Mouse (Mus musculus) T-helper 1 cell (primary cell): ENCODE data around the gene Flrt2.

Experiments used
- in situ Hi-C: fragments of 300-600 bp; cut with MboI, MseI; formaldehyde crosslinking; loops from one replicate; pipeline ENCODE4 v1.15.1; 2025; ENCODE audit warnings: high pct_unique_total_duplicates

The Flrt2 gene

DNA sequence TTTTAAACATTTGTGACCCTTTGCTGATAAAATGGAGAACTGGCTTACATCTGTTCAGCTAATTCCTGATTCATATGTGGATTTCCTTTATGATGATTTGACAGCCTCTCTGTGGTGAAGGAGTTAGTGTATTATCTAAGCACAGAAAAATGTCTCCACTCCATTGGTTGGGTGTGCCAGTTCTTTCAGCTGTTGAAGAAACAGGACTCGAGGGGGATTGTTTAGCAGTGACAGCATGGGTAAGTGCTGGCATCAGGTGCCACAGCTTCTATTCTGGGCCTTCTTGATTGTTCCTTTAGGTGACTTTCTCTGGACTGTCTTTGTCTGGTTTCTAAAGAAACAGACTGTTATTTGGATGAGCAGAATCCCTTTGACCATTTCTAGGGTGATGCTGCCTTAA lies 42.0 kb downstream of the Flrt2 start:
- in situ Hi-C loops: no loop called here

DNA sequence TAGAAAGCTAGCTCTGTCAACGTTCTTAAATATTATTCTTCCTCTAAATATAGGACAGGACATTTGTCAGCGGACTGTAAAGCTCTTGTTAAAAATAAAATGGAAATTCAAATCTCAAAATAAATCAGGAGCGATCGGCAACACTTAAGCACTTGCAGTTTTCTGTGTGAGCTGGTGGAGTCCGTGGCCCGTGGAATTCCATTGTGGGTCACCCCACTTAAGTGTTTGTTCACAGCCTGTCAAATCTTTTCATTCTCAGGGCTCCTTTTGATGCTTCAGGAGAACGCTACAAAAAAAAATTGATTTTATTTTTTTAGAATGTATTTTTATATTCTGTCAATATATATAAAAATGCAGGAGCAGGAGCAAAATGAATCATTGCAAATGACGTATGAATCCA lies 45.5 kb downstream of the Flrt2 start:
- in situ Hi-C loops: no loop called here

DNA sequence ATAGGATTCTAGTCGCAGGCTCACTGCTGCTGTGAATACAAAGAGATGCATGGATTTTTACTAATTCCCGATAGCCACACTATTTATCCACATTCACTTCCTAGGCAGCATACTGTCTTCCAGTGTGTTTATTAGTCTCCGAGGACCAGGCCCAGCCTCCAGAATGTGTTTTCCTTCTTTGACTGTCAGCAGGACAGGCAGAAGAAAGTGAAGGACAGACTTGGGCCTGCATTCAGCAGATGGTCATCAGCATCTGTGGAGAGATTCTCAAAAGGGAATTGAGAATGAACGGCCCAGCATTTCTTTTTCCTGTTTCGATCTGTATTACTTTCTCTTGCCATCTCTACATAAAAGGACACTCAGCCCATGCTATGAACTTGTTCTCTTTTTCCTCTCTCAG lies 46.0 kb downstream of the Flrt2 start:
- in situ Hi-C loops: no loop called here

DNA sequence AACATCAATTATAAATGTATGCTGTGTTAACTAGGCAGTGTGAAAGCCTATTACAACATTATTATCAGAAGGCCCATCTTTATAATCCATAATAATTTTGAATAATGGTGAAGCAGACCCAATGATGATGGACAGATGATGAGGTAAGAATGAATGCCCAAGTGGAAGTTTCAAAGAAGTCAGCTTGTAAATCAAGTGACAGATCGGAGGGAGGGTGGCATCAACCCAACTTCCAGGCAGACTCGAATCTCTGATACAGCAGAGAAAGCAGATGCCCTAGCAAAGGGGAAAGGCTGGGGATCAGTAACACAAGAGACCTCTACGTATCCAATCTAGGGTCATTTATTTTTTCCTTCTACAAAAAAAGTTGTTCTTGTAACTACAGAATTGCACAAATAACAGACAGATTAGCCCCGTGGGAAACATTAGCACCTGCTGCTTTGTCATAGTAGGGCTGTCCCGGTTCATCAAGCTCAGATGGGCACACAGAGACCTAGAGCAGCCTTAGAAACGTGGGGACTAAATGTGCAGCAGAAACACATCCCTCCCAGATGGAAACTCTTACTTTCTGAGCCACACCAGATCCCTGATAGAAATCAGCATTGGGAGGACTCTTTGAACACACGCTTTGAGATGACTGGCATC lies 46.6 kb downstream of the Flrt2 start:
- in situ Hi-C loops: no loop called here

DNA sequence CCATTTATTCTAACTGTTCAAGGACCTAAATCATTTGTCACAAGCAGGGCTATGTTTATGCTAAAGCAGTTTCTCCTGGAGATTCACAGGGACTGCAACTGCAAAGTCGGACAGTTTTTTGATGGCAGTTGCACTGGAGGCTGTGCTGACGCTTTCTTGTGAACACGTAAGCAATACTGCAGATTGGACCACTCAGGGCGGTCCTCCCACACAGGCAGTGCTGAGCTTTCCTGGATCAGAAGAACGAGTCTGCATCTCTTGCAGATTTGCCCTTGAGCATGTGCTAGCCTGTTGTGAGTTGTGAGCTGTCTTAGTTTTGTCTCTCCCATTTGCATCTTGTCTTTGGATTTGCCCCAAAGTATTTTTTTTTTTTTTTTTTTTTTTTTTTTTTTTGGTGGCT lies 47.7 kb downstream of the Flrt2 start:
- in situ Hi-C loops: no loop called here

DNA sequence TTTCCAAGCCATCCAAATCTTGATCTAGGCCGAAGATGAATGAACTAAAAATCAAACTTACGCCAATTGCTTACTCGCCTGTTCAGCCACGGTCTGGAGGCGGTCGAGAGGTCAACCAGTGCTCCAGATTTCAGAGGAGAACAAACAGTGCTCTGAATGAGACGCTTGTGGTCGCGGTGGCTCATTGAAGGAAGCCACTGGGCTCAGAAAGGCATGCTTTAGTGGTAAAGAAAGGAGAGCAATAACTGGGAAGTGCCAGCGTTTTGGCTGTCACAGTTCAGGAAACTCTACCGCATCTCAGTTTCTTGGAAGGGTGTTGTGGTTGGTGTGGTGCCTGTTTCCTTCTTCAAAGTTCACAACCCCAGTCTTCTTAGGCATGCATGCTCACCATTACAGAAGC lies 49.3 kb downstream of the Flrt2 start:
- in situ Hi-C loops: no loop called here

DNA sequence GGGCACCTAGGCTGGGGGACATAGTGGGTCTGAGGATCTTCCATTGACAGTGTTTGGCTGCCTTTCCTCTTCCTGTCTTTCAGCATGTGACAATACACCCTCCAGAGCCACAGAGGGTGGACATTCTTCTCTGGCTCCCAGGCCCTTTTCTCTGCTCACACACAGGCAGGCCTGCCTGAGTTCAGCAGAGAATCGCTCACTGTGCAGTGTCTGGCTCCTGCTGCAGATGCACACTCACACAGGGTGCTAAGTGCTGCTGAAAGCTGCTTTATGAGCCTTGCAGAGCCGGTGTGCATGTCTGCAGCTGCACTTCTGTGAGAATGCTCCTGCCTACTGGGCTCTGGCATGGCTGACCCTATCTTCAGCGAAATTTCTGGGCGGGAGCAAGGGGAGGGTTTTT lies 52.3 kb downstream of the Flrt2 start:
- in situ Hi-C loops: no loop called here

DNA sequence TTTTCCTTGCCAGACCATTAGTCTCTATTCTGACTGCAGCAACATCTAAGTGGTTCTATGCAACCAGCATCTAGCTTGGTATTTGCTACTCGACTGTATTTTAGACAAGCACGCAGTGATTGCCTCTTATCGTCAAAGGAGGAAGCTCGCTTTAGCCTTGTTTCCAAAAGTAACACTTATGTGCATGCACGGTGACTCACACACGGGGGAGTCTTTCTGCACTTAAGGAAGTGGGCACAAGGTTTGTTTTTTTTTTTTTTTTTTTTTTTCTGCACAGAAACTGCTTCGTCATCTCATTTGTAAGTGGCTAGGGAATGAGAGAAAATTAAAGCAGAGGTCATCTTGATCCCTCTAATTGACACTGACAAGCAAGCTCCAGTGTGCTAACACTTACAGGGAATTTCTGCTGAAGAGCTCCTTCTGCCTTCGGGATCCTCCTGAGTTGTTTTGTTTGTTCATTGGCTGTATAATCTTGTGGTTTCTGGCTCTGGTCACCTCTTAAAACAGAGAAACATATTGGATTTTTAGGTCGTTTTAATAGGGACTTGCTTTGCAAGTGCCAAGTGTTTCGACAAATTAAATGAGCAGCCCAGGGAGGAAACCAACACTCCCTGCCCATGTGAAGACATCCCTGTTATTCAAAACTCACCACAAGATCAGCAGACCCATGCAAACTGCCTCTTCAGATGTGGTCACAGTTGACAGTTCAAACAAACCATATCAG lies 55.0 kb downstream of the Flrt2 start:
- in situ Hi-C loops: no loop called here

DNA sequence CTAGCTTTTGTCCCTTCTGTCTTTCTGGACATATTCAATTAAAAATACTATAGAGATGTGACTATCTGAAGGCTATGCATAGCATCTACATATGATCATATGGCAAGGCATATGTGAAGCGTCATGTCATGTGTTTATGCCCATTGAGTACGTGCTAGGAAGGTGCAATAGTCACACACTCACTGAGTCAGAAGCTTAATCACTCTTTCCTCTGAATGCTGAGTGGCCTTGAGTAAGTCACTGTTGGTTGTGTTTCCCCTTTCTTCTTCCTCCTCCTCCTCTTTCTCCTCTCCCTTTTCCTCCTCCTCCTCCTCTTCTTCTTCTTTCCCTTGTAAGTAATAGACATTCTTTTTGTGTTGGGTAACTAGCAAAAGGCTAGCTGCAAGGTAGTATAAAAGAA lies 56.7 kb downstream of the Flrt2 start:
- in situ Hi-C loops: no loop called here

DNA sequence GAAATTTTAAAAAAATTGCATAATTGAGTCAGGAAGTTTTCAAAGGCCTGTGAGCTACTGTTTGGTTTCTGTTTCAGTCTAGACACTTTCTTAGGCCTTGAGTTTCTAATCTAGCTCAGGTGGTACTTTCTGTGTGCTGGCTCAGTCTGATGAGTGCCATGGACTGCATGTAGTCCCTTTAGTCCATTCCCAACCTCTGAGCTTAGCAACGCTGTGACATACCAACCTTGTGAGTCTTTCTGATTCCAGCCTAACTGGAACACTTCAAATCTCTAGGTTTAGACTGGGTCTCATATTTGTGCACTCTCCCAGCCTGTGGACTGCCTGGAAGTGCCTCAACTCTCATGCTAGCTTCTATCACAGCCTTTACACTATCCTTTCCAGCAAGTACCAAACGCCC lies 57.2 kb downstream of the Flrt2 start:
- in situ Hi-C loops: no loop called here

DNA sequence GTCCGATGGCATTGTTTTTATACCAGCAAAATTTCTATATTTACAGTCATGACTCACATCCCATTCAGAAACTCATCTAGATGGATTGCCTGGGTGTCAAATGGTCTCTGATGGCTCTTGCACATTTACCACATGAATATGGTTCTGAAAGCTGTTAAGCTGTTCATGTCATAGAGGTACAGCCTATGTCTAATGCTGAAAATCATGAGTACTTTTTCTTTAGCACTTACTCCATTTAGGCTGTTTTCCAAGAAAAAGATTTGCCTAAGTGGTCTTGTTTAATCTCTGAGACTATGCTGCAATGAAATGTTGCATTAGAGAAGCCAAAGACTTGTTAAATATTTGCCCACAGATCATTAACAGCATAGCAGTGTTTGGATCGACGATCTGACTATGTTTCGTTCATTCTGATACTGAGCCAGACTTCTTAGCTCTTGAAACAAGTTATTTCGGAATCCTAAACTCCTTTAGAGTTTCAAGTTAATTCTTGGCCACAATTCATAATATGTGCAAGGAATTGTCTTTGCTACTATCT lies 67.3 kb downstream of the Flrt2 start:
- in situ Hi-C loops: no loop called here

DNA sequence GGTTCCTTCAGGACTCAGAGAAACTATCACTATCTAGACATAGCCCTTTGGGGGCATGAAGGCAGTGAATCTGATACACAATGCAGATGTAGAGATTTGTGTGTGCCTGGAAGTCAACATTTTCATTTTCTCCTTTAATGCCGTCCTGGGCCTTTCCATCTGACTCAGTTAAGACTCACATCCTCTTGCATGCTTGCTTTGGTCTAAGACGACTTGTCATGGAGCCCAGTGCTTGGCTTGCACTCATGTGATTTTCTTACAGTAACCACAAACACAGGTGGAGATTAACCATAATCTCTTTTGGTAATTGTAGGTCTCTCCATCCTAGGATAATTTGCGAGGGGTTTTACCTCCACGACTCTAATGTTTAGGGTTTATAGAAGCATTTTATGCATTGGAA lies 73.2 kb downstream of the Flrt2 start:
- in situ Hi-C loops: no loop called here

DNA sequence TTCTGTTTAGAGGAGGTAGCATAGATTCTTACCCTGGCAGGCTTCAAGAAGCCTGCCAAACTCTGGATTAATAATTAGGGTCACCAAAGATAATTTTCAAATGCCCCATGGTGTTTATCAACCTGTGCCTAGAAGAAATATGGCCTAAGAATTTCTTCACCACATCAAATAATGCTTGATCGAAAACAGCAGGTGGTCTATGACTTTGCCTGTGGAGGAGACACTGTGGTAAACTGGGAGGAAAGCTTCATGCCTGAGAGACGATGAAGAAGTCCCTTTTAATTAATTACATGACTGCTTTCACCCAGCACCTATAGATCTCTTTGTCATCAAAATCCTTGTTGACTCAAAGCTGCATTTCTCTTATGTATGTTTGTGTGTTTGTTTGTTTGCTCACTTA lies 77.0 kb downstream of the Flrt2 start:
- in situ Hi-C loops: no loop called here

DNA sequence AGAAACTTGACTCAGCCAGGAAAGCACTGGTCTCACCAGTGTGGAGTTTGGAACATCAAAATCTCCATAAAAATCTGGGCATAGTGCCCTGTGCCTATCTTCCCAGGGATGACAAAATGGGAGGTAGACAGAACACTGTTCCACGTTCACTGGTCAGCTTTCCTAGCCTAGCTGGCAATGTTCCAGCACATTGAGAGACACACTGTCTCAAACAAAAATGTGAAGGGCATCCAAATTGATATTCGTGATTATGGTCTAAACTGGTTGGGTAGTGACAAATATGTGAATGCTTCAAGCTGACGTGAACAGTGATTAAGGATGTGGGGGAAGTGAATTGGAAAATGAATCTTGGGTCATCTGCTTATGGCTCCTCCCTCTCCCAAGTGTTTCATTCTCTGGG lies 78.2 kb downstream of the Flrt2 start:
- in situ Hi-C loops: no loop called here

DNA sequence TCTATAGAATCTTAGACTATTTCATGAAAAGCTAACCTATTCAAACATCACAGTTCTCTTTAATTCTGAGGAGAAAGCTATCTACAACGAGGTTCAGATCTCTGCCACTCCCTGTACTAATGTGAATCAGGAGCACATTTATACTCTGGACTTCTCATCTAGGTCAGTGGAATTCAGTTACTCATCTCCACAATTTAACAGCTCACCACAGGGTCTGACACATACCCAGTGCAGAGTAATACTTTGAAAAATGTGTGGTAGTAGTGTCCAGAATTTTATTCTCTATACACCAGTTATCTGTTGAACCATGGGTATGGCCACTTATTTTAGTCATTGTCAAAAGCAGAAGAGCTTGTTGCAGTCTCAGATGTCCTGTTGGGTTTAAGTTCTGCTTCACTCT lies 98.1 kb downstream of the Flrt2 start:
- in situ Hi-C loops: no loop called here

DNA sequence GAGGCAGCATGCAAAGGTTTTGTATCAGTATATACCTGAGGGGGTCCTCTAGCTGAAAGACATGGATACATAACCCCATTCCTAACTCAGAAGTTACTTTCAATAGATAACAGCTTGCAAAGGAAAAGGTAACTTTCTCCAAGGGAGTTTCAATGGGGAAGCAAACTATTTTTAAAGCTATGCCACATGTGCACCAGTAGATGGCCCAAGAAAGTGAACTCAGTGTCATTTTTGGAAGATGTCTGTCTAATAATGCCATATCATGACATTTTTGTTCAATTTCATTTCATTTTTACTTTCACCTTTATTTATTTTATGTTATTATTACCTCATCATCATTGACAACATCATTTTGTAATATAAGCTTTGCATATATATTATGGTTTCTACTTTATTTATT lies 124.6 kb downstream of the Flrt2 start:
- in situ Hi-C loops: no loop called here
